In genomic region chr3:104793871-104794828, GRCm38 (mm10) we compare ENCODE assay signal across 8 mouse cellular contexts. TPM values are rescaled to one million over a fixed set of nuclear protein-coding genes. Genes with fewer than 3 reads are reported as not detected.
DNase-seq lines count a peak whose midpoint lies in the region; ATAC-seq and TF ChIP-seq lines count a peak whose summit lies in the region.

No protein-coding gene starts in this region.

- H3K4me2 ChIP-seq in forebrain, embryonic 16.5 days (ENCODE audit: low read length): no peak overlapping the region
- peak overlapping the region; percentile 35 for H3K4me2 ChIP-seq in lung, embryonic 14.5 days

- H3K36me3 ChIP-seq in forebrain, embryonic 16.5 days (ENCODE audit: control insufficient read depth, insufficient read depth): no peaks in the 10 kb centered on the region
- peaks cover 69% of the 10 kb centered on the region for H3K36me3 ChIP-seq in lung, embryonic 14.5 days (ENCODE audit: insufficient read depth)

- TF ChIP-seq CTCF in lung, embryonic 14.5 days (IDR thresholded peaks at IDR 0.05; ENCODE audit: low read depth): no peak

- H3K4me3 ChIP-seq in forebrain, embryonic 16.5 days (replicated peaks; ENCODE audit: low read length): no peak overlapping the region
- 0 out of 2 replicates have a peak overlapping the region, but pooled peaks have one; percentile 7 for H3K4me3 ChIP-seq in lung, embryonic 14.5 days (ENCODE audit: low read depth, low read length)

- no peak overlapping the region for H3K27ac ChIP-seq in forebrain, embryonic 16.5 days (ENCODE audit: low read length)
- H3K27ac ChIP-seq in lung, embryonic 14.5 days (ENCODE audit: low read depth): peak overlapping the region; percentile 92

- peak; percentile 63 for DNase-seq in CD4-positive, CD25-positive, alpha-beta regulatory T cell, adult 2 months (ENCODE audit: low read depth, low spot score)
- DNase-seq in adrenal gland, adult 8-10 months: peak; percentile 88
- peak; percentile 100 for DNase-seq in heart, postnatal 4 days
- DNase-seq in layer of hippocampus, adult 8-10 months (ENCODE audit: low spot score in 2 of 2): peak; percentile 50 to 58
- peak; percentile 99 for DNase-seq in lung, embryonic 14.5 days
- DNase-seq in ovary, adult 18-20 months (ENCODE audit: low spot score): peak; percentile 75
- DNase-seq in yolk sac, embryonic 10.5 days (ENCODE audit: low spot score): peak; percentile 99

- H3K9me3 ChIP-seq in forebrain, embryonic 16.5 days (ENCODE audit: control insufficient read depth, low read length): no peaks in the 10 kb centered on the region
- H3K9me3 ChIP-seq in lung, embryonic 14.5 days (ENCODE audit: low read depth, low read length): no peaks in the 10 kb centered on the region

- ATAC-seq in forebrain, embryonic 16.5 days: peak; percentile 87
- ATAC-seq in lung, embryonic 14.5 days (ENCODE audit: insufficient read depth): peak; percentile 92

- peaks cover 21% of the 10 kb centered on the region for H3K4me1 ChIP-seq in forebrain, embryonic 16.5 days (replicated peaks; ENCODE audit: control insufficient read depth, insufficient read depth, low read length)
- H3K4me1 ChIP-seq in lung, embryonic 14.5 days (ENCODE audit: insufficient read depth): peaks cover 37% of the 10 kb centered on the region

- H3K27me3 ChIP-seq in forebrain, embryonic 16.5 days (replicated peaks; ENCODE audit: control insufficient read depth, insufficient read depth, low read length): no peaks in the 10 kb centered on the region
- H3K27me3 ChIP-seq in lung, embryonic 14.5 days (ENCODE audit: insufficient read depth, low read length): no peaks in the 10 kb centered on the region

- WGBS in forebrain, embryonic 16.5 days: 54% methylated on average over 20 of the region's 20 CpGs
- 32% methylated on average over 20 of the region's 20 CpGs for WGBS in lung, embryonic 14.5 days

- H3K9ac ChIP-seq in forebrain, embryonic 16.5 days (replicated peaks; ENCODE audit: low read depth, low read length): no peak overlapping the region
- H3K9ac ChIP-seq in lung, embryonic 14.5 days: peak overlapping the region; percentile 37; the same call in 1 of the 2 replicates

RNA-seq across cellular contexts. Expression of gene Rhoc, which starts 6.0 kb away (rescaled TPM):
- 100 to 1,000 TPM; 116 to 131 (median 124) TPM for total RNA-seq in adrenal gland, adult 8-10 months (2022)
- 41.1 and 47.7 TPM in 2 replicates for polyA plus RNA-seq in forebrain, embryonic 16.5 days (2015; fragmentation: Nextera tagmentation; extraction: Ambion mirVana)
- total RNA-seq in heart, postnatal 4 days (2021): 100 to 1,000 TPM; 280 to 281 TPM
- total RNA-seq in layer of hippocampus, adult 8-10 months (2022): 10 to 100 TPM; 19.0 to 40.0 (median 30.6) TPM
- polyA plus RNA-seq in lung, embryonic 14.5 days (2014; fragmentation: Nextera tagmentation; extraction: Ambion mirVana): 142 and 145 TPM in 2 replicates

RNA-seq across cellular contexts. Expression of gene Fam19a3, which starts 12.5 kb away (rescaled TPM):
- total RNA-seq in adrenal gland, adult 8-10 months (2022): 1 to 10 TPM in 2 of 4 experiments, under 1 TPM in 2; 0.52 to 2.2 (median 1.1) TPM
- 0.16 and 0.17 TPM in 2 replicates for polyA plus RNA-seq in forebrain, embryonic 16.5 days (2015; fragmentation: Nextera tagmentation; extraction: Ambion mirVana)
- 1 to 10 TPM; 2.4 to 3.7 TPM for total RNA-seq in heart, postnatal 4 days (2021)
- under 1 TPM in 2 of 4 experiments, not detected in 2; 0.13 to 0.23 TPM for total RNA-seq in layer of hippocampus, adult 8-10 months (2022)
- polyA plus RNA-seq in lung, embryonic 14.5 days (2014; fragmentation: Nextera tagmentation; extraction: Ambion mirVana): 0.07 TPM in 1 of 2 replicates, not detected in the other

RNA-seq across cellular contexts. Expression of gene Ppm1j, which starts 13.3 kb away (rescaled TPM):
- 10 to 100 TPM in 2 of 4 experiments, 1 to 10 TPM in 2; 3.9 to 12.9 (median 9.3) TPM for total RNA-seq in adrenal gland, adult 8-10 months (2022)
- 1.8 and 2.3 TPM in 2 replicates for polyA plus RNA-seq in forebrain, embryonic 16.5 days (2015; fragmentation: Nextera tagmentation; extraction: Ambion mirVana)
- 10 to 100 TPM; 43.2 to 54.1 TPM for total RNA-seq in heart, postnatal 4 days (2021)
- 1 to 10 TPM in 1 of 4 experiments, under 1 TPM in 2, not detected in 1; 0.35 to 1.4 (median 0.36) TPM for total RNA-seq in layer of hippocampus, adult 8-10 months (2022)
- polyA plus RNA-seq in lung, embryonic 14.5 days (2014; fragmentation: Nextera tagmentation; extraction: Ambion mirVana): 2.7 and 3.7 TPM in 2 replicates

RNA-seq across cellular contexts. Expression of gene Mov10, which starts 24.2 kb away (rescaled TPM):
- 10 to 100 TPM; 19.8 to 26.6 (median 23.7) TPM for total RNA-seq in adrenal gland, adult 8-10 months (2022)
- polyA plus RNA-seq in forebrain, embryonic 16.5 days (2015; fragmentation: Nextera tagmentation; extraction: Ambion mirVana): 7.5 and 8.7 TPM in 2 replicates
- total RNA-seq in heart, postnatal 4 days (2021): 10 to 100 TPM; 17.1 to 17.2 TPM
- 10 to 100 TPM; 11.0 to 12.6 (median 11.9) TPM for total RNA-seq in layer of hippocampus, adult 8-10 months (2022)
- polyA plus RNA-seq in lung, embryonic 14.5 days (2014; fragmentation: Nextera tagmentation; extraction: Ambion mirVana): 51.0 and 53.9 TPM in 2 replicates
